24 mouse cellular contexts compared by ENCODE assay signal in genomic region chrX:120944556-120944955, GRCm38 (mm10).
DNase-seq lines count a peak whose midpoint lies in the region; TF ChIP-seq lines count a peak whose summit lies in the region.
"Had no signal": no experiment of that assay in that cellular context is flagged by ENCODE, and none has a peak within 500 bp of the region (broad histone marks: within the 10 kb centered on the region; RNA-seq: fewer than 3 reads in every experiment).

No protein-coding gene starts in this region.

- no peak for TF ChIP-seq EP300 in ES-Bruce4 (IDR thresholded peaks at IDR 0.05; ENCODE audit: insufficient read depth, low read depth, low read length)

- peak overlapping the region; percentile 81 for H3K27ac ChIP-seq in ES-Bruce4 (ENCODE audit: insufficient read depth, low read length)
- H3K27ac ChIP-seq in limb, embryonic 10.5 days = no peak overlapping the region

- H3K4me1 ChIP-seq in ES-Bruce4 (ENCODE audit: control insufficient read depth, insufficient read depth, low read length) = no peaks in the 10 kb centered on the region
- H3K4me1 ChIP-seq in limb, embryonic 10.5 days = no peaks in the 10 kb centered on the region

- TF ChIP-seq CTCF in ES-Bruce4 (IDR thresholded peaks at IDR 0.05; ENCODE audit: low read depth, low read length) = no peak

- WGBS in limb, embryonic 10.5 days = 85% methylated on average over 3 of the region's 3 CpGs

- H3K9me3 ChIP-seq in ES-Bruce4 (replicated peaks; ENCODE audit: control insufficient read depth, insufficient read depth, low read length, poor library complexity, severe bottlenecking) = peaks cover 3% of the 10 kb centered on the region; the same call in 1 of the 2 replicates
- H3K9me3 ChIP-seq in limb, embryonic 10.5 days (replicated peaks) = no peaks in the 10 kb centered on the region
- H3K9me3 ChIP-seq: G1E had no signal

- peak; percentile 86 for DNase-seq in ES-CJ7 (ENCODE audit: low read depth, low spot score)
- DNase-seq in R1 (ENCODE audit: low read depth, low spot score) = peak; percentile 87
- DNase-seq in ZHBTc4 (ENCODE audit: low read depth, low spot score) = peak; percentile 68
- DNase-seq in kidney, postnatal 25 days = no peak
- no peak for DNase-seq in layer of hippocampus, adult 9-10 months (ENCODE audit: low spot score)
- DNase-seq in left cerebral cortex, adult 9 months (ENCODE audit: low spot score in 2 of 2) = no peak
- no peak for DNase-seq in limb, embryonic 10.5 days (ENCODE audit: low spot score)
- DNase-seq: adrenal gland, adult 2 months; adrenal gland, adult 8-10 months; adrenal gland, postnatal 10 days; adrenal gland, postnatal 14 days; adrenal gland, postnatal 25 days; adrenal gland, postnatal 36 days; B cell, adult 2 months; cerebellum, adult 11 months; cerebellum, adult 11-12 months; cerebellum, adult 18-20 months; cerebellum, adult 2 months; cerebellum, adult 8-10 months; cerebellum, adult 9-10 months had no signal

- H3K4me3 ChIP-seq in ES-Bruce4 (ENCODE audit: low read depth, low read length) = no peak overlapping the region
- H3K4me3 ChIP-seq in limb, embryonic 10.5 days = no peak overlapping the region

- H3K27me3 ChIP-seq in ES-Bruce4 (ENCODE audit: control insufficient read depth, insufficient read depth, low read length, poor library complexity, severe bottlenecking) = no peaks in the 10 kb centered on the region
- H3K27me3 ChIP-seq in limb, embryonic 10.5 days (ENCODE audit: low read depth, poor library complexity, severe bottlenecking) = no peaks in the 10 kb centered on the region
- H3K27me3 ChIP-seq: CH12.LX, Patski had no signal

- H3K36me3 ChIP-seq in ES-Bruce4 (ENCODE audit: control insufficient read depth, insufficient read depth, low read length, poor library complexity, severe bottlenecking) = no peaks in the 10 kb centered on the region
- H3K36me3 ChIP-seq in limb, embryonic 10.5 days = no peaks in the 10 kb centered on the region
- H3K36me3 ChIP-seq: G1E had no signal

- TF ChIP-seq POLR2A in ES-Bruce4 (IDR thresholded peaks at IDR 0.05; ENCODE audit: insufficient read depth, low read length) = no peak

- no peak overlapping the region for H3K9ac ChIP-seq in ES-Bruce4 (ENCODE audit: low read depth, poor library complexity, severe bottlenecking)

Comparison
In these comparisons a context has a peak if more than half of its experiments do, and no peak if none do; other contexts are left out.
1. DNase-seq: peak in ES-CJ7 (single experiment), R1 (single experiment) and ZHBTc4 (single experiment); none in kidney, postnatal 25 days (0 of 2), layer of hippocampus, adult 9-10 months (single experiment), left cerebral cortex, adult 9 months (0 of 2) and limb, embryonic 10.5 days (single experiment).